Mouse (Mus musculus) limb, embryonic 15.5 days (tissue): Measurements from ENCODE around the gene Mgll. TPM values are rescaled to one million over a fixed set of nuclear protein-coding genes. Genes with fewer than 3 reads are reported as not detected.

Source experiments
- ATAC-seq: fragments of 200-750 bp; cut with Nextera tagmentation; 2 replicates; pipeline ENCODE4 v1.8.0; 2017; ENCODE audit warnings: low read depth, moderate TSS enrichment; ENCODE audit not compliant: insufficient number of reproducible peaks, low FRiP score, low TSS enrichment
- H3K27ac ChIP-seq: fragments of 300-500 bp; sonication (generic); 2 replicates; pipeline ENCODE4 v1.5.1; 2015; ENCODE audit warnings: moderate library complexity, mild to moderate bottlenecking, inconsistent platforms
- H3K27me3 ChIP-seq: fragments of 300-500 bp; sonication (generic); 2 replicates; pipeline ENCODE4 v1.6.1; 2015; ENCODE audit warnings: inconsistent platforms
- H3K36me3 ChIP-seq: fragments of 300-500 bp; sonication (generic); 2 replicates; pipeline ENCODE4 v1.6.1; 2015; ENCODE audit warnings: inconsistent platforms
- H3K4me1 ChIP-seq: fragments of 300-500 bp; sonication (generic); 2 replicates; pipeline ENCODE4 v1.6.1; 2015; ENCODE audit warnings: inconsistent platforms
- H3K4me2 ChIP-seq: fragments of 300-500 bp; sonication (generic); 2 replicates; pipeline ENCODE4 v1.6.1; 2015; ENCODE audit warnings: mild to moderate bottlenecking, inconsistent platforms
- H3K4me3 ChIP-seq: fragments of 300-500 bp; sonication (generic); 2 replicates; pipeline ENCODE4 v1.5.1; 2015; ENCODE audit warnings: mild to moderate bottlenecking, inconsistent platforms
- H3K9ac ChIP-seq: fragments of 300-500 bp; sonication (generic); 2 replicates; pipeline ENCODE4 v1.6.1; 2015; ENCODE audit warnings: inconsistent platforms
- H3K9me3 ChIP-seq: fragments of 300-500 bp; sonication (generic); 2 replicates; pipeline ENCODE4 v1.6.1; 2016; ENCODE audit warnings: inconsistent platforms
- WGBS: fragments of 180-500 bp; shearing (Covaris S2); methylation state at CpG from one replicate; pipeline ENCODE4 v1.1.7; 2015; 5-methylcytosine and 5-hydroxymethylcytosine counted together
- polyA plus RNA-seq: library from polyadenylated mRNA; unstranded; fragments of >200 nt; fragmentation: Nextera tagmentation; extraction: Ambion mirVana; gene quantifications from 2 replicates; pipeline ENCODE4 v1.2.1, GENCODE M21; 2015

The Mgll gene
- polyA plus RNA-seq, 1 experiment from 2014 or later, result 21.9 TPM

GRCm38 (mm10) chr6:88855636-88856035, 131.4 kb downstream of the Mgll start:
- Histone ChIP-seq H3K36me3 (peaks cover 13% of the 10 kb centered on the region), H3K4me1 (no peaks in the 10 kb centered on the region), H3K9ac (no peak overlapping the region), H3K4me3 (no peak overlapping the region), H3K27ac (no peak overlapping the region), H3K4me2 (no peak overlapping the region), H3K27me3 (no peaks in the 10 kb centered on the region), H3K9me3 (no peaks in the 10 kb centered on the region)
- 20% methylated on average over 5 of the region's 5 CpGs for WGBS
- ATAC-seq, result no peak

GRCm38 (mm10) chr6:88857249-88857648, 133.0 kb downstream of the Mgll start:
- Histone ChIP-seq H3K9ac (no peak overlapping the region), H3K4me1 (no peaks in the 10 kb centered on the region)

GRCm38 (mm10) chr6:88857830-88858229, 133.6 kb downstream of the Mgll start:
- Histone ChIP-seq H3K9ac (no peak overlapping the region), H3K4me3 (no peak overlapping the region), H3K27me3 (no peaks in the 10 kb centered on the region), H3K4me2 (no peak overlapping the region), H3K36me3 (peaks cover 27% of the 10 kb centered on the region), H3K9me3 (no peaks in the 10 kb centered on the region), H3K27ac (no peak overlapping the region; the same call in 1 of the 2 replicates), H3K4me1 (no peaks in the 10 kb centered on the region)
- ATAC-seq, result no peak
- WGBS, result 81% methylated on average over 6 of the region's 6 CpGs

More at GRCm38 (mm10) chr6:88857249-88857648, 133.0 kb downstream of the Mgll start:
- Histone ChIP-seq H3K4me3 (no peak overlapping the region), H3K36me3 (peaks cover 23% of the 10 kb centered on the region), H3K4me2 (no peak overlapping the region), H3K9me3 (no peaks in the 10 kb centered on the region), H3K27me3 (no peaks in the 10 kb centered on the region), H3K27ac (no peak overlapping the region)
- no peak for ATAC-seq
- WGBS, result 40% methylated on average over 9 of the region's 9 CpGs

GRCm38 (mm10) chr6:88858341-88858740, 134.1 kb downstream of the Mgll start:
- no peaks in the 10 kb centered on the region for H3K4me1 ChIP-seq
- H3K4me3 ChIP-seq, result no peak overlapping the region
- H3K4me2 ChIP-seq, result no peak overlapping the region
- H3K27me3 ChIP-seq, result no peaks in the 10 kb centered on the region
- WGBS, result 55% methylated on average over 7 of the region's 7 CpGs
- H3K27ac ChIP-seq, result no peak overlapping the region; the same call in 1 of the 2 replicates
- ATAC-seq, result no peak
- peaks cover 32% of the 10 kb centered on the region for H3K36me3 ChIP-seq
- no peaks in the 10 kb centered on the region for H3K9me3 ChIP-seq
- H3K9ac ChIP-seq, result no peak overlapping the region

GRCm38 (mm10) chr6:88860914-88861313, 136.7 kb downstream of the Mgll start:
- Histone ChIP-seq H3K9me3 (no peaks in the 10 kb centered on the region), H3K4me3 (no peak overlapping the region), H3K27ac (no peak overlapping the region), H3K9ac (no peak overlapping the region), H3K4me2 (no peak overlapping the region), H3K27me3 (no peaks in the 10 kb centered on the region), H3K36me3 (peaks cover 43% of the 10 kb centered on the region), H3K4me1 (no peaks in the 10 kb centered on the region)
- no peak for ATAC-seq
- 26% methylated on average over 2 of the region's 2 CpGs for WGBS

- Histone ChIP-seq H3K4me3 (no peak overlapping the region), H3K27me3 (no peaks in the 10 kb centered on the region), H3K4me1 (no peaks in the 10 kb centered on the region), H3K9me3 (no peaks in the 10 kb centered on the region), H3K27ac (no peak overlapping the region), H3K36me3 (peaks cover 36% of the 10 kb centered on the region), H3K4me2 (no peak overlapping the region), H3K9ac (no peak overlapping the region)
- ATAC-seq, result no peak
- 77% methylated on average over 7 of the region's 7 CpGs for WGBS
Measured at GRCm38 (mm10) chr6:88865704-88866103, 141.5 kb downstream of the Mgll start.

- Histone ChIP-seq H3K4me3 (no peak overlapping the region), H3K4me2 (no peak overlapping the region), H3K27ac (no peak overlapping the region), H3K9ac (no peak overlapping the region), H3K36me3 (peaks cover 5% of the 10 kb centered on the region; the same call in 1 of the 2 replicates), H3K4me1 (peaks cover 20% of the 10 kb centered on the region), H3K9me3 (no peaks in the 10 kb centered on the region), H3K27me3 (peaks cover 4% of the 10 kb centered on the region; the same call in 1 of the 2 replicates)
- no peak for ATAC-seq
- 88% methylated on average over 7 of the region's 7 CpGs for whole genome bisulfite sequencing
Measured at GRCm38 (mm10) chr6:88869459-88869858, 145.2 kb downstream of the Mgll start.

- 56% methylated on average over 4 of the region's 4 CpGs for WGBS
- H3K4me2 ChIP-seq, result no peak overlapping the region
- no peaks in the 10 kb centered on the region for H3K36me3 ChIP-seq
- no peaks in the 10 kb centered on the region for H3K9me3 ChIP-seq
- no peak for ATAC-seq
- no peak overlapping the region for H3K27ac ChIP-seq
- H3K27me3 ChIP-seq, result peaks cover 10% of the 10 kb centered on the region; the same call in 1 of the 2 replicates
- peaks cover 27% of the 10 kb centered on the region for H3K4me1 ChIP-seq
- no peak overlapping the region for H3K4me3 ChIP-seq
- H3K9ac ChIP-seq, result no peak overlapping the region
Measured at GRCm38 (mm10) chr6:88870594-88870993, 146.4 kb downstream of the Mgll start.

- Histone ChIP-seq H3K36me3 (no peaks in the 10 kb centered on the region), H3K9me3 (no peaks in the 10 kb centered on the region), H3K4me3 (no peak overlapping the region), H3K4me2 (no peak overlapping the region), H3K27me3 (peaks cover 15% of the 10 kb centered on the region; the same call in 1 of the 2 replicates), H3K9ac (no peak overlapping the region), H3K27ac (no peak overlapping the region), H3K4me1 (peaks cover 27% of the 10 kb centered on the region)
- WGBS, result 22% methylated on average over 8 of the region's 8 CpGs
- no peak for ATAC-seq
Measured at GRCm38 (mm10) chr6:88871546-88871945, 147.3 kb downstream of the Mgll start.

- Histone ChIP-seq H3K4me3 (no peak overlapping the region), H3K36me3 (no peaks in the 10 kb centered on the region), H3K4me2 (no peak overlapping the region), H3K9ac (no peak overlapping the region), H3K27ac (no peak overlapping the region), H3K9me3 (no peaks in the 10 kb centered on the region), H3K27me3 (peaks cover 15% of the 10 kb centered on the region; the same call in 1 of the 2 replicates), H3K4me1 (peaks cover 27% of the 10 kb centered on the region)
- no peak for ATAC-seq
- 52% methylated on average over 7 of the region's 7 CpGs for WGBS
Measured at GRCm38 (mm10) chr6:88872811-88873210, 148.6 kb downstream of the Mgll start.

- Histone ChIP-seq H3K27me3 (peaks cover 15% of the 10 kb centered on the region; the same call in 1 of the 2 replicates), H3K27ac (no peak overlapping the region; the same call in 1 of the 2 replicates), H3K4me2 (peak overlapping the region; percentile 98), H3K4me1 (peaks cover 27% of the 10 kb centered on the region), H3K9ac (peak overlapping the region; percentile 76), H3K36me3 (no peaks in the 10 kb centered on the region), H3K4me3 (peak overlapping the region; percentile 81), H3K9me3 (no peaks in the 10 kb centered on the region)
- 1% methylated on average over 49 of the region's 74 CpGs for WGBS
- ATAC-seq, result peak; percentile 62
Measured at GRCm38 (mm10) chr6:88873965-88874867, 150.0 kb downstream of the Mgll start.

GRCm38 (mm10) chr6:88874868-88875508, 150.8 kb downstream of the Mgll start, which contains the start of gene Podxl2:
Gene Podxl2, minus strand, starts transcription at chr6:88875044.
- H3K4me1 ChIP-seq, result peaks cover 27% of the 10 kb centered on the region
- peak within 1 kb of the TSS; percentile 76 for H3K9ac ChIP-seq
- H3K4me2 ChIP-seq, result peak within 1 kb of the TSS; percentile 98
- no peaks in the 10 kb centered on the region for H3K9me3 ChIP-seq
- peaks cover 15% of the 10 kb centered on the region; the same call in 1 of the 2 replicates for H3K27me3 ChIP-seq
- peak within 1 kb of the TSS; percentile 81 for H3K4me3 ChIP-seq
- H3K36me3 ChIP-seq, result 0 out of 2 replicates have a peak, but pooled peaks cover 1% of the 10 kb centered on the region
- peak; percentile 64; the same call in 1 of the 2 replicates for ATAC-seq
- no peak within 1 kb of the TSS; the same call in 1 of the 2 replicates for H3K27ac ChIP-seq
- WGBS, result 4% methylated on average over 58 of the region's 63 CpGs
